Comparison of ENCODE assay signal across 8 mouse cellular contexts in genomic region chr6:91616541-91616940, GRCm38 (mm10).
DNase-seq lines count a peak whose midpoint lies in the region; ATAC-seq lines count a peak whose summit lies in the region.

No protein-coding gene starts in this region.

- peaks cover 30% of the 10 kb centered on the region for H3K4me1 ChIP-seq in heart, embryonic 13.5 days
- H3K4me1 ChIP-seq in embryonic facial prominence, embryonic 10.5 days: peaks cover 35% of the 10 kb centered on the region
- peaks cover 3% of the 10 kb centered on the region; the same call in 1 of the 2 replicates for H3K4me1 ChIP-seq in hindbrain, embryonic 11.5 days (replicated peaks; ENCODE audit: control insufficient read depth, insufficient read depth, low read length)
- H3K4me1 ChIP-seq in liver, embryonic 12.5 days: peaks cover 18% of the 10 kb centered on the region

- no peak for ATAC-seq in heart, embryonic 13.5 days (ENCODE audit: extremely low read depth, insufficient number of reproducible peaks, low FRiP score, low TSS enrichment)
- peak; percentile 36 for ATAC-seq in hindbrain, embryonic 11.5 days (ENCODE audit: low FRiP score)
- no peak for ATAC-seq in liver, embryonic 12.5 days

- 0 out of 2 replicates have a peak, but pooled peaks cover 6% of the 10 kb centered on the region for H3K9me3 ChIP-seq in heart, embryonic 13.5 days
- H3K9me3 ChIP-seq in embryonic facial prominence, embryonic 10.5 days: no peaks in the 10 kb centered on the region
- no peaks in the 10 kb centered on the region for H3K9me3 ChIP-seq in hindbrain, embryonic 11.5 days (ENCODE audit: control insufficient read depth, low read length)
- peaks cover 6% of the 10 kb centered on the region; the same call in 1 of the 2 replicates for H3K9me3 ChIP-seq in liver, embryonic 12.5 days (replicated peaks)

- H3K27ac ChIP-seq in heart, embryonic 13.5 days (replicated peaks): no peak overlapping the region
- H3K27ac ChIP-seq in embryonic facial prominence, embryonic 10.5 days (replicated peaks): peak overlapping the region; percentile 94
- peak overlapping the region; percentile 85; the same call in 1 of the 2 replicates for H3K27ac ChIP-seq in hindbrain, embryonic 11.5 days (ENCODE audit: low read depth, low read length)
- no peak overlapping the region for H3K27ac ChIP-seq in liver, embryonic 12.5 days

- peak overlapping the region; percentile 72 for H3K9ac ChIP-seq in heart, embryonic 13.5 days
- H3K9ac ChIP-seq in hindbrain, embryonic 11.5 days (ENCODE audit: low read depth, low read length): peak overlapping the region; percentile 81
- no peak overlapping the region for H3K9ac ChIP-seq in liver, embryonic 12.5 days

- H3K4me2 ChIP-seq in heart, embryonic 13.5 days: peak overlapping the region; percentile 69
- H3K4me2 ChIP-seq in hindbrain, embryonic 11.5 days (replicated peaks; ENCODE audit: low read depth, low read length): peak overlapping the region; percentile 70
- peak overlapping the region; percentile 52 for H3K4me2 ChIP-seq in liver, embryonic 12.5 days

- DNase-seq in heart, adult 8-10 months (ENCODE audit: low spot score): no peak
- DNase-seq in embryonic facial prominence, embryonic 10.5 days (ENCODE audit: low spot score): peak; percentile 32
- no peak for DNase-seq in hindbrain, embryonic 11.5 days (ENCODE audit: low spot score)
- peak; percentile 68 for DNase-seq in retina, embryonic 14.5 days (ENCODE audit: low spot score)
- no peak for DNase-seq in urinary bladder, adult 18-20 months (ENCODE audit: low spot score in 2 of 2)
- DNase-seq in urinary bladder, postnatal 14 days (ENCODE audit: low spot score): no peak

- no peak overlapping the region for H3K4me3 ChIP-seq in heart, embryonic 13.5 days
- peak overlapping the region; percentile 58 for H3K4me3 ChIP-seq in embryonic facial prominence, embryonic 10.5 days
- H3K4me3 ChIP-seq in hindbrain, embryonic 11.5 days (ENCODE audit: low read depth, low read length): peak overlapping the region; percentile 32
- H3K4me3 ChIP-seq in liver, embryonic 12.5 days: no peak overlapping the region

- no peaks in the 10 kb centered on the region for H3K27me3 ChIP-seq in heart, embryonic 13.5 days (replicated peaks)
- no peaks in the 10 kb centered on the region for H3K27me3 ChIP-seq in embryonic facial prominence, embryonic 10.5 days (replicated peaks; ENCODE audit: low read depth, poor library complexity, severe bottlenecking)
- H3K27me3 ChIP-seq in hindbrain, embryonic 11.5 days (ENCODE audit: control insufficient read depth, insufficient read depth, low read length): no peaks in the 10 kb centered on the region
- H3K27me3 ChIP-seq in liver, embryonic 12.5 days (replicated peaks): no peaks in the 10 kb centered on the region

- no peaks in the 10 kb centered on the region for H3K36me3 ChIP-seq in heart, embryonic 13.5 days
- no peaks in the 10 kb centered on the region for H3K36me3 ChIP-seq in embryonic facial prominence, embryonic 10.5 days (replicated peaks)
- H3K36me3 ChIP-seq in hindbrain, embryonic 11.5 days (ENCODE audit: control insufficient read depth, insufficient read depth, low read length): no peaks in the 10 kb centered on the region
- H3K36me3 ChIP-seq in liver, embryonic 12.5 days: no peaks in the 10 kb centered on the region

- WGBS in heart, embryonic 13.5 days: 73% methylated on average over 7 of the region's 7 CpGs
- 61% methylated on average over 7 of the region's 7 CpGs for WGBS in embryonic facial prominence, embryonic 10.5 days
- 48% methylated on average over 7 of the region's 7 CpGs for WGBS in hindbrain, embryonic 11.5 days
- 71% methylated on average over 7 of the region's 7 CpGs for WGBS in liver, embryonic 12.5 days (ENCODE audit: insufficient replicate concordance)

Comparison
In these comparisons a context has a peak if more than half of its experiments do, and no peak if none do; other contexts are left out.
1. H3K27ac ChIP-seq: peak in embryonic facial prominence, embryonic 10.5 days (single experiment) and hindbrain, embryonic 11.5 days (single experiment); none in heart, embryonic 13.5 days (single experiment) and liver, embryonic 12.5 days (single experiment).
2. H3K4me3 ChIP-seq: peak in embryonic facial prominence, embryonic 10.5 days (single experiment) and hindbrain, embryonic 11.5 days (single experiment); none in heart, embryonic 13.5 days (single experiment) and liver, embryonic 12.5 days (single experiment).
3. DNase-seq: peak in embryonic facial prominence, embryonic 10.5 days (single experiment) and retina, embryonic 14.5 days (single experiment); none in heart, adult 8-10 months (single experiment), hindbrain, embryonic 11.5 days (single experiment), urinary bladder, adult 18-20 months (0 of 2) and urinary bladder, postnatal 14 days (single experiment).
4. Peak in every context shown above with its lines, with median percentiles within 50 percentile points of each other: H3K4me2 ChIP-seq.